Mouse (Mus musculus): ENCODE data around the gene Srpr.
A peak's percentile ranks its signal among the peaks of the same experiment; 100 is the strongest.

Gene Srpr

DNA sequence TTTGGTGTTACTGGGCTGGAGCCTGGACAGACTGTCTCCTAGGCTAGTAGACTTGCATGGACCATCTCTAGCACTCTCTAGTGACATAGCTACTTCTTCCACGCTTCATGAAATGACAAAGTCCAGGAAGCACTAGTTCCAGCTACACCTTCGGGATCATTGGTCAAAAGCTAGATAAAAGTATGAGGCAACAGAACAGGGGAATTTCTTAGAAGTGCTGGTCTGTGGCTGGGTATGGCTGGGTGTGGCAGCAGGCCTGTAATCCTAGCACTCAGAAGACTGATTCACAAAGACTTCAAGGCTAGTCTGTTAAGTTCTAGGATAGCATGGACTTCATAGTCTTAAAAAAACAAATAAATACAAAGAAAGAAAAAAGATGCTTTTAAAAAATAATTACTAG is 63.5 kb downstream of the Srpr start:
- no peak for DNase-seq

DNA sequence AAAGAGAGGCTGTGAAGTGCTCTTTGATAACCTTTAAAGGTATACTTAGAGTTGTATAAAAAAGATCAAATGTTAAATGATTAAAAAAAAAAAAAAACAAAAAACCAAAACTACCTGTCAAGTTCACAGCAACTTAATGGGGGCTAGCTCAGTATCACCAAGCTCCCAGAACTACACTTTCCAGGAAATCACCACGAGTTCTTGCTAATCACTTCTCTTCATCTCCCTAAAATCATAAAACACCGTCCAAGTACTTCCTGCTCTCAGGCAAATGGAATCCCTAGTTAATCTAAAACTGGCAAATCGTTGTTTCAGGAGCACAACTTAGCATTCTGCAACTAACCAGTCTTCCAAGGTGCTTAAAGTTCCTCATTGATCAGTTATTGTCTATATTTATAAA is 64.5 kb downstream of the Srpr start:
- no peak for DNase-seq

DNA sequence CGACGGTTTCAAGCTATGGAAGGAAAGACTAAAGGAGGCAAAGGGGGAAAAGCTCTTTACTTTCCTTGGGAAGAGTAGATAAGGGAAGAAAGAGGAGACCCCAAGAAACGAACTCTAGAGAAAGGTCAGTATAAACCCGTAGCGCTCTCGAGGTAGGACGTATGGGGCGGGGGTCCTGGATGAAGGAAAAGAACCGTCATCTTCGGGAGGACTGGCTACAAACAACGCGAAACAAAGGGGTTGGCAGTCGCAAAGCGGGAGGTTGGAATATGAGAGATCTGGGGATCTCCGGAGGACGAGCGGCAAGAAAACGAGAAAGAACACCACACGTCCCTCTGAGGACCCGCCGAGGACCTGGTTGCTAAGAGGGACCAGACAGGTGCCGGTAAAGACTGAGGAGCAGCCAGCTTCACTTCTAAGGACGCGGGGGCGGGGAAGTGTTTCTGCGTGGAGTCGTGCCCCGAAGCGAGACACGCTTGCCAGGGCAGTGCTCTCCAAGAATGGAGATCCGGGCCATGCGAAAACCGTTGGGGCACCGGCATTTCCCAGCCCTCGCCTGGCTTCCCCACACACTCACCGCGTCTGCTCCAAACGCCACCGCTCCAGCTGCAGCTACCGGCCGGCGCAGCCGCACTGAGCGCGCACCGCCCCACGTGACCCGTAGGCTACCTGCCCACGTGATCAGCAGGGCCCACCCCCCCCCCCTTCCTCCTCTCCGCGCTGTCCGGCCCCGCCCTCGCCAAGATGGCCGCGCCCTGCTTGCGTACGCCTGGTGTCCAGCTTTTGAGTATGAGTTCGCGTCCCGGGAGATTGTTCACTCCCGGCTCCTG is 67.4 kb downstream of the Srpr start, which contains the start of the genes Fam118b and Rpusd4:
Gene Fam118b (minus strand): TSS at position 660 of the 830 bp plus-strand sequence.
Gene Rpusd4 (plus strand): TSS at position 720 of the 830 bp plus-strand sequence.
- peak; percentile 92 for DNase-seq

DNA sequence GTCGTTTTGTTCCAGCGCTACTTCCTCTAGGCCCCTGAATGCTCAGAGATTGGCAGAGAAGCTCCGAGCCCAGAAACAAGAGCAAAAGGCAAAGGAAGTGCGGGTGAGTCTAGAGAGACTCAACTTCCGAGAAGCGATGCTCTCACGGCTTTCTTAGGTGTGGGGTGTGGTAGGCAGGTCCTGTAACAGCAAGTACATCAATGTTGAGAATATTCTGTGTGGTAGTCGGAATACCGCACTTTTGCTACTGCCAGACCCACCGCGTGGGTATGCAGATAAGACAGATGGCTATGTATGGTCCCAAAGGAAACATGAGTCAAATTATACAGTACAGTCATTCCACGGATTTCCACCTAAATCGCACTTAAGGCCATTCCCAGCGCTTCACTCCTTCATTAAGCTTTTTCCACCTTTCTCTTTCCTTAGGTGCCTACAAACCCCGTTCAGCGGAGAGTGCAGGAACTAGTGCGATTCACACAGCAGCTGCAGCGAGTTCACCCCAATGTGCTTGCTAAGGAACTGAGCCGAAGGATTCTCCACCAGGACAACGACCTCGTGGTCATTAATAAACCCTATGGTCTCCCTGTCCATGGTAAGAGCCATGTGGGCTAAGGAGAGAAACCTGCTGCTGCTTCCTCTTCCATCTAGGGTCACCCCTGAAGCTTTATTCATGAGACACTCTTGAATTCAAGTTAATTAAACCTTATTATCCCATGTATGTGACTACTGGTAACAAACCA is 68.2 kb downstream of the Srpr start:
- no peak for DNase-seq

DNA sequence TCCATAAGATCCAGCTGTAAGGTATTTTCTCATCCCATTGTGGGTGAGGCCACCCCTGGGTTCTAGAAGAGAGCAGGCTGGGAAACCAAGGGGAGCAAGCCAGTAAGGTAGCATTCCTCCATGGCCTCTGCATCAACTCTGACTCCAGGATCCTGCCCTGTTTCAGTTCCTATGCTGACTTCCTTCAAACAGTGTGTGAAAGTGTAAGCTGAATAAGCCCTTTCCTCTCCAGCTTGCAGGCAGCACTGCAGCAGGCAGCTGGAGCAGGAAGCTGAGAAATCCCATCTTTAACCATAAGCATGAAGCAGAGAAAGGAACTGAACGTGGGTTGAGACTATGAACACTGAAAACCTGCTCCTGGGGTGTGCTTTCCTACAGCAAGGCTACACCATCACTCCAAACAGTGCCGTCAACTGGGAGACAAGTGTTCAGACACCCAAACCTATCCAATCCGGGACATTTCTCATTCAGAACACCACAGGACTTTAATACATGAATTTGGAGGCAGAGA is 77.9 kb downstream of the Srpr start:
- DNase-seq, result no peak

DNA sequence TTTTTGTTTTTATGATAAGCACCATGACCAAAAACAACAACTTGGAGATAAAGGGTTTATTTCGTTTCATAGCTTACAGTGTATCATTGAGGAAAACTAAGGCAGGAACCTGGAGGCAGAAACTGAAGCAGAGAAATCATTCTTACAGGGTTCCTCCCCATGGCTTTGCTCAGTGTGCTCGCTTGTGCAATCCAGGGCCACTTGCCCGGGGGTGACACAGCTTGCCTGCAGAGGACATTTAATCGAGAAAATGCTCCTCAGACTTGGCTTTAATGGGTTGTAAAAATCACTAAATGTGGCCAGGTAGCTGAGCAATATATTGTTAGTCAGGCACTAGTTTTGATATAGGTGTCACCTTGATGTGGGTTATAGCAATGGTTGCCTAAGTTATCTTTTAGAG is 78.5 kb downstream of the Srpr start:
- no peak for DNase-seq

DNA sequence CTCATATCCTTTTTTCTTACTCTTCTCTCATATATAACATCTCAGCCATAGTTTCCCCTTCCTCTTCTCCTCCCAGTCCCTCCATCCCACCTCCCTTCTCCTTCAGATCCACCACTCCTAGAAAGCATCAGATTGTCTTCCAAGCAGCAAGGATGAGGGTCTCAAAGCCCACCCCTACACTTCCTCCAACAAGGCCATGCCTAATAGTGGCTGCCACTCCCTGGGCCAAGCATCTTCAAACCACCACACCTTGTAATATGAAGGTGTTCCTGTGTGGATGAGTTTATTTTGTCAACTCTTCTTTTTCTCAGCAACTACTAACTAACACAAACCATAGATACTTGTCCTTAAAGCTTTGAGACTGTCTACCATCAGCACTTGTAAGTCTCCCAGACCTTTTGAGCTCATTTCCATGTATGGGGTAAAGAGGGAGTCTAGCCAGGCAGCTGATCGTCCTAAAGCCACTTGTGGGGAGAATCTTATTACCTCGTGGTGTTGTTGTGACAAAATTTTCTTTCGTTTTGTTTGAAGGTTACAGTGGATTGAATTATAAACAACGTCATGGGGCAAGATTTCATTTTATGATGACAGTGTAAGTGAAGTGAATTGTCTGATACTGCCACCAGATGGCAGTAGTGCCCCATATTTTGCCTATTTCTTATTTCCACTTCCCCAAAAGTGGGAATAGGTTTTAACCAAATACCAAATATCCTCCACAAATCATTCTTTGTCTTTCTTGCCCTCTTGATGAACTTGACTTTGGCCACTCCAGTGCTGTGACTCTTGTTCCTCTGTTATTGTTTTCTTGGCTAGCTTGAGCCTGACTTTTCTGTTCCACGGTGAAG is 82.3 kb downstream of the Srpr start:
- peak; percentile 23 for DNase-seq

DNA sequence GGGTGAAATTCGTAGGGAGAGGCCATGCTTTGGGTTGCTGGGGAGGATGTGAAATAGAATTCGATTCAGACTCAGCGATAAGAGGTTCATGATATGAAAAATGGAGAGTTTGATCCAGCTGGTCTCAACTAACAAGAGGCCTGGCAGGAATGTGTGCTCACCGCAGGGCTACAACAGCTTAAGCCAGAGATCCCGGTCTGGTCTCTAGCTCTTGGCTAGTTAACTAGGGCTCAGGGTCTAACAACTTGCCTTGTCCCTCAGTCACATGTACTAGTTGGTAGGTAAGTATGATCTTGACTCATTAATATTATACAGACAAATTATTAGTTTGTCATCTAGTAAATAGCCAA is 82.9 kb downstream of the Srpr start:
- DNase-seq, result no peak

DNA sequence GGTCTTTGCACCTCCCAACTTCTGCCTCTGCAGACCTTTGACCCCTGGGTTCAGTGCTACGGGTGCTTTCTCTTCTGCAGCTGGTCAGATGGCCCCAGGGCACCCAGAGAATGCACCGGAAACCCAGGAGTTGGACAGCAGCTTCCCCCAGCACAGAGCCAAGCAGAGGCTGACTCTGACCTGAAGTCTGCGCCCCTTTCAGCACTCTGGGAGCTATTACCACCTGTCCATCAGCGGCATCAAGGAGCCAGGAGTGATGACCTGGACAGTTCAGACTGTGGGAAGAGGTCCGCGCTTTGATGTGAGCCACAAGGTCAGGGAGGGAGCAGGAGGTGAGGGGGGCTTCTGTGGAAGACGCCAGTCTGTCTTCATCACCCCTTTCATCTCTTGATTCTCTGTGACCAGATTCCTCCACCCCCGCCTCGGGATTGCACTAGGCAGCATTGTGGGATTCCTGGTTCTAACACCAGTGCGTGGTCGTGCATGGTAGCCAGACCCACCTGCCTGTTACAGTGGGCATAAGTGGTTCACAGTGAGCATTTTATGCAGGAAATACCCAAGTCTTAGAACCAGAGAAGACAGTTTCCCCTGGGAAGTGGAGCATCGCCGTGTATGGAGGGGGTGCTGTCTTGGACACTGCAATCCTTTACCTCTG is 83.6 kb downstream of the Srpr start:
- DNase-seq, result no peak

DNA sequence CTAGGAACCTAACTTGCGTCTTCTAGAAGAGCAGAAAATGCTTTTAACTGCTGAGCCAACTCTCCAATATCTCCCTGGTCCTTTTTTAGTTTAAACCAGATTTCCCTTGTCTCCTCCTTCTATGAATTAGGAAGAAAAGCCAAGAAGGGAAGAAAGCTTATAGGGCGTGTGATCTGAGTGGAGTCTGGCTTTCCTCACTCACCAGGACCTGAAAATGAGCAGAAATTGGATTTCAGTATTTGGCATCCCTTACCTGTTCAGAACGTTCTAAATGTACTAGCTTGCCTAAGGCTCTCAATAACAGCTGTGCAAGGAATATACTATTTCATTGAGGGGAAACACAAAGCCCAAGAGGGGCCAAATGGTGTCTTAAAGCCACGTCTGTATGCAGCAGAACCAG is 84.4 kb downstream of the Srpr start:
- DNase-seq, result no peak

DNA sequence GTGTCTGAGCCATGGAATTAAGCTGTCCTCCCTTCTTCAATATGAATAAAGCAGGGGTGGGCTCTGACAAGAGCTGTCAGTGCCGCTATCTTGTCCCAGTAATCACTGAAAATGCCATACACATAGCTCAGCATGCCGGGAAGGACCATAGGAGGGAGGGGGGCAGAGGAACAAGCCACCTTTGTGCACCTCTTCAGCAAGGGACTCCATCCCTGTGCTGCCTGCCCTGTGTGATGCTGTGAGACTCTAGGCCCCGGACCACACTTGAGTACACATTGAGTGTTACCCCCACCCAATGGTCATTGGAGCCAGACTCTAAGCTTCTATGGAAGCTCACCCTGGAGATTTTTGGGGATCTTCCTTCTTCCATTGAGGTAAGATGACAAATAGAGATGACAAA is 86.4 kb downstream of the Srpr start:
- DNase-seq, result no peak

DNA sequence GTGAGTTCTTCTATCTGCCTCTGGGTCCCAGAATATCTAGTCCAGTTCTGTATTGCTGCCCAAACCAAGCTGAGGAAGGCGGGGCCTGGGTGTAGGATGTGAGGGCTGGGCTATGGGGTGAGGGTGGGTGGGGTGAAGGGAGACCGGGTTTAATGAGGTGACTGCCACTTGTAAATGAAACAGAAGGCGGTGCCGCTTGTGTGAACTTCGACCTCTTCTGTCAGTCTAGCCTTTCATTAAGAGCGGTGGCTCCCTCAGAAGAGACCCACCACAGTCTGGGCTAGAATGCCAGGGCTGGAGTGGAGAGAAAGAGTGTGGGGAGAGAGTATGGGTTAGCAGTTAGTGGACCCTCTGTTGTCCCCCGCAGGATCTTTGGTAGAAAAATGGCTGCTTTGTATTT is 90.0 kb downstream of the Srpr start:
- no peak for DNase-seq

DNA sequence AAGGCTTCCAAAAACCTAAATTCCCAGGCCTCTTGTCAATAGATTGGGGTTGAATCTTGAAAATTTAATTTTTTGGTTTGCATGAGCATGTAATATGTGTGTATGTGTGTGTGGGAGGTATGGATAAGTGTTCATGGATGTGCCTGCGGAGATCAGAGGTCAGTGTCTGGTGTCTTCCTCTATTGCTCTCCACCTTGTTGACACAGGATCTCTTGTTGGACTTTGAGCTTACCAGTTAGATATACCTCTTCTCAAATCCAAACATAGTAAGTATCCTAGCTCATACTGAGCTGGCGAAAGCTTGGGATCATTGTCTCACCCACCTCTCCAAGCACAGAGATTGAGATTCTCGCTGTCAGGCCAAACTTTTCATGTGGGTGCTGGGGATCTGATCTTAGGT is 90.4 kb downstream of the Srpr start:
- DNase-seq, result no peak

DNA sequence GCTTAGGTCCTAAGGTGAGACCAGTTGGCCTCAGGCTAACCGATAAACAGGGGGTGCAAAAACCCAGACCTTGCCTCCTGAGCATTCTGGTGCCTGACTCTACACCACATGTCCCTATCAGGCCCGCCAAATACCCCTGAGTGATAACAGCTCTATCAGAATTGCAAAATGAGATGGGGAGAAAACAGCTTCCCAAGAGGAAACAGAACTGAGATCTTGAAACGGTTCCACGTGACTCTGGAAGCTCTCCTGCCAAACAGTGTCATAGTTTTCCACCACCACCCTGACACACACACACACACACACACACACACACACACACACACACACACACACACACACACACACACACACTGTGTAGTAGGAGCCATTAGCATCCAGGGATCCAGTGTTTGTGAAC is 90.9 kb downstream of the Srpr start:
- DNase-seq, result no peak

DNA sequence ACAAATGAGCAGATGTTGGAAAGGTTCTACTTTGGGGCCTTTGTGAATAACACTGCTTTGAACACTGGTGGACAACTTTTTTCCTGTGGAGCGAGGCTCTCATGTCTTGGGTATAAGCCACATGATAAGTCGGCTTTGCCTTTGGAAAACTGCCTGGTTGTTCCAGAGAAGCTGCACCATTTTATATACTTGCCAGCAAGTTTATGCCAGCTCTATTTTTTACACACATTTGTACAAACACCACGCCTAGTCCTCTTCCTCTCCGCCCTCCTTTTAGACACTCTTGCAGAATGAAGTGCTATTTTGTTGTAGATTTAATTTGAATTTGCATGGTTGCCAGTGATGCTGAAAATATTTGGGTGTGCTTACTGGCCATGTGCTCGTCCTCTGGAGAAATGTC is 93.5 kb downstream of the Srpr start:
- DNase-seq, result no peak
